Mouse (Mus musculus): ENCODE results near the gene Rab24. TPM values are rescaled to one million over a fixed set of nuclear protein-coding genes. Genes with fewer than 3 reads are reported as not detected.

The Rab24 gene
- polyA plus RNA-seq, 1 experiment from 2014 or later, result 137 TPM

DNA sequence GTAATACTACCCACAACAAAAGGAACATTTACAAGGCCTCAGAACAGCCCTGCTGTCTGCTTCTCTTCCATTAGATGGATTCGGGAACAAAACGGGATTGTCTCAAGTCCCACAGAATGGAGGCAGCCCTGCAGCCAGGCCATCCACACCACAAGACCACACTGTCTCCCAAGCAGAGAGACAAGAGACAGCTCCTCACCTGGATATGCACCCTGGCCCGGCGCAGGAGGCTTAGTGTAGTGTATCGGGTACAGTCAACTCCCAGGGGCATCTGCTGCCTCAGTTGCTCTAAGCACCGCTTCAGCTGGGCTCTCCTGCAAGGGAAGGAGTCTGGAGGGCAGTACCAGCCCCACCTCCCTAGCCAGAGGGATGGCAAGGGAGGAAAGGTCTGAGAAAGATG lies 6.4 kb upstream of the Rab24 start:
- Histone ChIP-seq H3K4me2 (replicated peaks) (peak overlapping the region; percentile 91), H3K4me3 (replicated peaks) (peak overlapping the region; percentile 82), H3K4me1 (peaks cover 47% of the 10 kb centered on the region), H3K9ac (peak overlapping the region; percentile 9; the same call in 1 of the 2 replicates), H3K27me3 (no peaks in the 10 kb centered on the region), H3K27ac (replicated peaks) (no peak overlapping the region), H3K9me3 (replicated peaks) (no peaks in the 10 kb centered on the region), H3K36me3 (peaks cover 28% of the 10 kb centered on the region)
- 77% methylated on average over 6 of the region's 6 CpGs for WGBS
- ATAC-seq (ENCODE audit: insufficient number of reproducible peaks, low FRiP score, low TSS enrichment, low read depth), result no peak

DNA sequence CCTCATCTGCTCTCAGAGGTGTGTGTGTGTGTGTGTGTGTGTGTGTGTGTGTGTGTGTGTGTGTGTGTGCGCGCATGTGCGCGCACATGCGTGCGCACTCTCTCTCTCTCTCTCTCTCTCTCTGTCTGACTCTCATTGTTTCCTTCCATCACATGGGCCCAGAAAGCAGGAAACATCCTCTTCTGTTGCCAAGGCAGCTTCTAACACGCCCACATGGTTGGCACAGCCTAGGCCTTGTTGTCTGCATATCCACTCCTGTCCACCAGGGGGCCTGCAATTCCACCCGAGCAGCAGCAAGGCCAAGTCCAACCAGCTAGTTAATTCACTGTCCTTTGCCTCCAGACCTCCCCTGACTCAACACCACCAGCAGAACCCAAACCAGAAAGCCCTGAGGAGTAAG lies 5.9 kb upstream of the Rab24 start:
- WGBS, result 0% methylated on average over 2 of the region's 8 CpGs
- H3K36me3 ChIP-seq, result peaks cover 31% of the 10 kb centered on the region
- peaks cover 52% of the 10 kb centered on the region for H3K4me1 ChIP-seq
- peak overlapping the region; percentile 82 for H3K4me3 ChIP-seq (replicated peaks)
- peak overlapping the region; percentile 91; the same call in 1 of the 2 replicates for H3K4me2 ChIP-seq (replicated peaks)
- H3K27ac ChIP-seq (replicated peaks), result 0 out of 2 replicates have a peak overlapping the region, but pooled peaks have one; percentile 39
- H3K9ac ChIP-seq, result no peak overlapping the region
- no peaks in the 10 kb centered on the region for H3K9me3 ChIP-seq (replicated peaks)
- no peaks in the 10 kb centered on the region for H3K27me3 ChIP-seq
- ATAC-seq (ENCODE audit: insufficient number of reproducible peaks, low FRiP score, low TSS enrichment, low read depth), result no peak

DNA sequence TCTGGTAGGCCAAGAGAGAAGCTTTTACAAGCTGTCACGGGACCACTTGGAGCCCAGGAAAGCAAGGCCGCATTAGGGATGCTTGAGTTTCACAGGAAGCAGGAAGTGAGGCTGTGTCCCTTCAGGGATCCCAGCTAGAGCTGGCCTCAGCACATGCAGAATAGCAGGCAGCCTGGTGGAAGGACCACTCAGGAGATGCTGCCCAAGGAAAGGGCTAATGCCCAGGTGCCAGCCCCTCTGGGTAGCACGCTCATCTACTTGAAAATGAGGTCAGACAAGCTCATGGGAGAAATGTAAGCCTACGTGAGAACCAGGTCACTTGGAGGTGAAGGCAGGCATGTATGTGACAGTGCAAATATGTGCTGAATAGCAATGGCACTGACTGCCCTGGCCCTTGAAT lies 5.4 kb upstream of the Rab24 start:
- Histone ChIP-seq H3K9me3 (replicated peaks) (no peaks in the 10 kb centered on the region), H3K4me1 (peaks cover 55% of the 10 kb centered on the region), H3K27ac (replicated peaks) (peak overlapping the region; percentile 39; the same call in 1 of the 2 replicates), H3K36me3 (peaks cover 31% of the 10 kb centered on the region), H3K9ac (no peak overlapping the region), H3K27me3 (no peaks in the 10 kb centered on the region), H3K4me3 (replicated peaks) (no peak overlapping the region; the same call in 1 of the 2 replicates), H3K4me2 (replicated peaks) (0 out of 2 replicates have a peak overlapping the region, but pooled peaks have one; percentile 4)
- ATAC-seq (ENCODE audit: insufficient number of reproducible peaks, low FRiP score, low TSS enrichment, low read depth), result no peak
- 53% methylated on average over 4 of the region's 4 CpGs for WGBS

DNA sequence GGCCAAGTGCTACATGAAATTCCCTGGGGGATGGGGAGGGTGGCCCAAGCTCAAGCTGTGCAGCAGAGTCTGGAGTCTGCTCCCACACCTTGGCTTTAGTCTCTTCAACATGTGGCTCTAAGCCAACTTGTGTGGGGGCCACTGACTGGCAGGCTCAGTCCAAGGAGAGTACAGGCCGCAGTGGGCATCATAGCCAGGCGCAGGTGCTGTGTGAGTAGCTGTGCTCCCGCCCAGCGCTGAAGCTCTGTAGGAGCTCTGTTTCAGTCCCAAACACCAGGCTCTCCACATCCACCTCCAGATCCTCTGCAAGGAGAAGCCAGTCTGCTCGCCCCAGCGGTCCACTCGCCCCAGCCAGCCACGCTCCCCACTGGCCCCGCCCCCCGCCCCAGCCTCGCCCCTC lies 3.9 kb upstream of the Rab24 start:
- no peaks in the 10 kb centered on the region for H3K9me3 ChIP-seq (replicated peaks)
- no peak overlapping the region for H3K4me2 ChIP-seq (replicated peaks)
- 76% methylated on average over 11 of the region's 11 CpGs for WGBS
- H3K4me1 ChIP-seq, result peaks cover 58% of the 10 kb centered on the region
- peaks cover 31% of the 10 kb centered on the region for H3K36me3 ChIP-seq
- no peak overlapping the region for H3K4me3 ChIP-seq (replicated peaks)
- ATAC-seq (ENCODE audit: insufficient number of reproducible peaks, low FRiP score, low TSS enrichment, low read depth), result no peak
- H3K9ac ChIP-seq, result no peak overlapping the region
- H3K27ac ChIP-seq (replicated peaks), result no peak overlapping the region
- no peaks in the 10 kb centered on the region for H3K27me3 ChIP-seq

DNA sequence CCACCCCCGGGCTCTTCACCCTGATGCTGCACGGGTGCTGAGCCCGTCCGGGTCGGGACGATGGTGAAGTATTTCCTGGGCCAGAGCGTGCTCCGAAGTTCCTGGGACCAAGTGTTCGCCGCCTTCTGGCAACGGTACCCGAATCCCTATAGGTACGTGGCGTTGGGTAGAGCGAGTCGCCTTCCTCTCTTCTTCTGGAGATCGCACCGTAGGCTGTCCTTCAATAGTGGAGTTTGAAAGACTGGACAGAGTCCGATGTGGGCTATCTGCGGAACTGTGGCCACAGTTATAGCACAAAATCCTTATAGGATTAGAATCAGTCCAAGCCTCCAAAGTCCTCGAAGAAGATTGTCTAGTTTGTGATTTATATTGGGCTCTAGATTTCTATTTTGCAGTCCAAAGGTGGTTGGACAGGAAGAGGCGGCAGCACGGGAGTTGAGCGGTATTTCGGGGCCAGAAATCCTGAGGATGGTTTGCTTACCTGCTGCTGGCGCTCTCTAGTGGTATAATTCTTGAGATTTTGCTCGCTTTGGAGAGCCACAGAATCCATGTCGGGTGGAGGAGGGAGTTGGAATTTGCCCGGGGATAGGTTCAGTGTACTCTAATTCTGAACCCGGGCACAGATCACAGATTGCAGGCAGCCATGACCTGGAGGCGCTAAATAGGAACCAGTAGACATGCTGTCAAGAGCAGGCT lies 532 bp upstream of the Rab24 start:
- WGBS, result under 1% methylated on average over 31 of the region's 31 CpGs
- H3K4me1 ChIP-seq, result peaks cover 40% of the 10 kb centered on the region
- ATAC-seq (ENCODE audit: insufficient number of reproducible peaks, low FRiP score, low TSS enrichment, low read depth), result no peak; the same call in 1 of the 2 replicates
- H3K27ac ChIP-seq (replicated peaks), result peak overlapping the region; percentile 88
- no peaks in the 10 kb centered on the region for H3K27me3 ChIP-seq
- H3K4me2 ChIP-seq (replicated peaks), result peak overlapping the region; percentile 68
- H3K4me3 ChIP-seq (replicated peaks), result peak overlapping the region; percentile 98
- H3K9ac ChIP-seq, result peak overlapping the region; percentile 99
- no peaks in the 10 kb centered on the region for H3K9me3 ChIP-seq (replicated peaks)
- H3K36me3 ChIP-seq, result peaks cover 60% of the 10 kb centered on the region

DNA sequence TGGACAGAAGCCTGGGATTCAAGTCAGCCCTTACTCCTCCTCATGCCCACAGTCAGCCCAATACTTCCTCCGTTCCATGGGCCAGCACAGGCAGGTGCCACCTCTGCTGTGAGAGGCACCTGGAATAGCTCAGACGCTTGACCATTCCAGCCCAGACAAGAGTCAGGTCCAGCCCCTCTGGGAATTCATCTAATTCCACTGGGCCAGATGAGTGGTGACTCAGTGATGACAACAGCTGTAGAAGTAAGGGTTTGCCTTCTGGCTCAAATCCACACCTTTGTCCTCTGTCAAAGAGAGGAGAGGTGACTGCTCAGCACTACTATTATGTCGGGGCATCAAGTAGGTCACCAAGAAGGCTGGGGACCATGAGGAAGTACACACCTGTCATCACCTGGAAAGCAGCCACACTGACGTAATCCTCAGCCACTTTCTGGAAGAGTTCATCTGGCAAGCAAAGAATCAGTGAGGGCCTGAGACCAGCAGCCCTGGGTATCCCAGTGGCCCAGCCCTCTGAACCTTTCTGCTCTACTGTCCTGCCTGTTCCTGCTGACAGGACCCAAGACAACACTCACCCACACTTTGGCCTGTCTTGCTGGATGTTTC lies 1.7 kb downstream of the Rab24 start, which contains the start of gene Prelid1:
Gene Prelid1 (plus strand): TSS at position 570 of the 603 bp plus-strand sequence.
- ATAC-seq (ENCODE audit: insufficient number of reproducible peaks, low FRiP score, low TSS enrichment, low read depth), result no peak
- H3K27me3 ChIP-seq, result no peaks in the 10 kb centered on the region
- peak within 1 kb of the TSS; percentile 68 for H3K4me2 ChIP-seq (replicated peaks)
- peak within 1 kb of the TSS; percentile 98 for H3K4me3 ChIP-seq (replicated peaks)
- H3K27ac ChIP-seq (replicated peaks), result peak within 1 kb of the TSS; percentile 88
- no peaks in the 10 kb centered on the region for H3K9me3 ChIP-seq (replicated peaks)
- H3K36me3 ChIP-seq, result peaks cover 69% of the 10 kb centered on the region
- WGBS, result 76% methylated on average over 4 of the region's 4 CpGs
- H3K9ac ChIP-seq, result peak within 1 kb of the TSS; percentile 99
- peaks cover 36% of the 10 kb centered on the region for H3K4me1 ChIP-seq

DNA sequence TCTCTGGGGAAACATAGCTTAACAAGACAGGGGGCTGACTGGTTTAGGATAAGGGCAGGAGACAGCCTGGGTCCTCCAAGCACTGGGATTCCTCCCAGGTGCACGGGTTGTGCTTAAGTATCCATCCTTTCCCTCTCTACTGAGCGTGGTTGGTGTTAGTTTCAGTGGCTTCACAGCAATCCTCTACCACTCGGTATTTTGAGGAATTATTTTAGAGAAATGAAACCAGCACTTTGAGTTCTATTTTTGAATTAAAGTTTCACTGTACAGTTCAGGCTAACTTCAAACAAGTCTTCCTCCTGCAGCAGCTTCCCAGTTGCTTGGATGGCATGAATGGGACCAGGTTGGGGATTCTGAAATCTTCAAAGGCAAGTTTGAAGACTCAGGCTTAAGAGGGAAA lies 3.4 kb downstream of the Rab24 start:
- no peak overlapping the region for H3K4me2 ChIP-seq (replicated peaks)
- ATAC-seq (ENCODE audit: insufficient number of reproducible peaks, low FRiP score, low TSS enrichment, low read depth), result no peak
- H3K4me1 ChIP-seq, result peaks cover 27% of the 10 kb centered on the region
- WGBS, result 81% methylated on average over 3 of the region's 3 CpGs
- H3K27ac ChIP-seq (replicated peaks), result peak overlapping the region; percentile 28; the same call in 1 of the 2 replicates
- H3K27me3 ChIP-seq, result no peaks in the 10 kb centered on the region
- no peak overlapping the region for H3K4me3 ChIP-seq (replicated peaks)
- H3K9ac ChIP-seq, result no peak overlapping the region
- no peaks in the 10 kb centered on the region for H3K9me3 ChIP-seq (replicated peaks)
- H3K36me3 ChIP-seq, result peaks cover 72% of the 10 kb centered on the region

DNA sequence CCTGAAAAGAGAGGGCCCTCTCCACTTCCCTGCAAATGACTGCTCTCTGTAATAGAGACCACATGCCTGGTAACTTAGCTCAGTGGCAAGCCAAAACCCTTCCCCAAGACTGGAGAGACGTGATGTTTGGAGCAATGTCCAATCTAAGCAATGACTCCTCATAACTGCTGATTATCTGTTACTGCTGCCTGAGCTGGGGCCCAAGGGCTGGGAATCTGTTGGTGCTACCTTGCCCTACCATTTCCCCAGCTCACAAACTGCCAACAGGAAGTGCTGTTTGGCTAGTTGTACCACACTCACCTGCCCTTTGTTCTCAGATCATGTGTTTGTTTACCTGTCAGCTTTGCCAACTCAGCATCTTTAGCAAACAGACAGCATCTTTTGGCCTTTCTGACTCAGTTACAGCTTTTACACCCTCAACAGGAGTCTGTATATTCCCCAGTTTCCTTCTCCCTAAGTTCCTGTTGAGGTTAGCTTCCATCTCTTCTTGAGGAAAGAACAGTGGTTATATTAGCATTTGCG lies 6.8 kb downstream of the Rab24 start:
- Histone ChIP-seq H3K4me2 (replicated peaks) (no peak overlapping the region), H3K4me3 (replicated peaks) (no peak overlapping the region), H3K36me3 (peaks cover 96% of the 10 kb centered on the region)

DNA sequence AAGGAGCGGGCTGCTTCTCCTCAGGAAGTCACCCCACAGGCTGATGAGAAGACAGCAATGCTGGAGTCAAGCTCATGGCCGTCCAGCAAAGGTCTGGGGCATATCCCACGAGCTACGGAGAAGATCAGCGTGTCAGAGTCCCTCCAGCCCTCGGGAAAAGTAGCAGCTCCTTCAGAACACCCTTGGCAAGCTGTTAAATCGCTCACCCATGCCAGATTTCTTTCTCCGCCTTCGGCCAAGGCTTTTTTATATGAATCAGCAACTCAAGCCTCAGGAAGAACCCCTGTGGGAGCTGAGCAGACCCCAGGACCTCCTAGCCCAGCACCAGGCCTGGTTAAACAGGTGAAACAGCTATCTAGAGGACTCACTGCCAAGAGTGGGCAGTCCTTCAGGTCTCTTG lies 8.7 kb downstream of the Rab24 start:
- Histone ChIP-seq H3K9me3 (replicated peaks) (no peaks in the 10 kb centered on the region), H3K27me3 (no peaks in the 10 kb centered on the region), H3K36me3 (peaks cover 92% of the 10 kb centered on the region), H3K4me2 (replicated peaks) (no peak overlapping the region), H3K9ac (no peak overlapping the region), H3K4me1 (no peaks in the 10 kb centered on the region), H3K27ac (replicated peaks) (no peak overlapping the region), H3K4me3 (replicated peaks) (no peak overlapping the region)
- WGBS, result 87% methylated on average over 9 of the region's 9 CpGs
- ATAC-seq (ENCODE audit: insufficient number of reproducible peaks, low FRiP score, low TSS enrichment, low read depth), result no peak

More for the DNA sequence above, 6.8 kb downstream of the Rab24 start:
- 71% methylated on average over 2 of the region's 2 CpGs for WGBS
- H3K9ac ChIP-seq, result no peak overlapping the region
- no peaks in the 10 kb centered on the region for H3K27me3 ChIP-seq
- 0 out of 2 replicates have a peak, but pooled peaks cover 3% of the 10 kb centered on the region for H3K4me1 ChIP-seq
- H3K9me3 ChIP-seq (replicated peaks), result no peaks in the 10 kb centered on the region
- no peak for ATAC-seq (ENCODE audit: insufficient number of reproducible peaks, low FRiP score, low TSS enrichment, low read depth)
- no peak overlapping the region for H3K27ac ChIP-seq (replicated peaks)

DNA sequence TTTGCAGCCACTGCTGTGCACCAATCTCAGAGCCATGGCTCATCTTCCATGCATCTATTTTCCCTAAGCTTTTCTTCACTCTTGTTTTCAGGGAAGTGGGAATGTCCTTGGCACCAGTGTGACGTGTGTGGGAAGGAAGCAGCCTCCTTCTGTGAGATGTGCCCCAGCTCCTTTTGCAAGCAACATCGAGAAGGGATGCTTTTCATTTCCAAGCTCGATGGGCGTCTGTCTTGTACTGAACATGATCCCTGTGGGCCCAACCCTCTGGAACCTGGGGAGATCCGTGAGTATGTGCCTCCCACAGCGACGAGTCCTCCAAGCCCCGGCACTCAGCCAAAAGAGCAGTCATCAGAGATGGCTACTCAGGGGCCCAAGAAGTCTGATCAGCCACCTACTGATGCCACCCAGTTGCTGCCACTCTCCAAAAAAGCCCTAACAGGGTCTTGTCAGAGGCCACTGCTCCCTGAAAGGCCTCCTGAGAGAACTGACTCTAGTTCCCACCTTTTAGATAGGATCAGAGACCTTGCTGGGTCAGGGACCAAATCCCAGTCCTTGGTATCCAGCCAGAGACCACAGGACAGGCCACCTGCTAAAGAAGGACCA lies 9.6 kb downstream of the Rab24 start:
- 86% methylated on average over 8 of the region's 8 CpGs for WGBS
- H3K27ac ChIP-seq (replicated peaks), result no peak overlapping the region
- peaks cover 92% of the 10 kb centered on the region for H3K36me3 ChIP-seq
- no peak for ATAC-seq (ENCODE audit: insufficient number of reproducible peaks, low FRiP score, low TSS enrichment, low read depth)
- H3K4me1 ChIP-seq, result no peaks in the 10 kb centered on the region
- no peaks in the 10 kb centered on the region for H3K27me3 ChIP-seq
- no peaks in the 10 kb centered on the region for H3K9me3 ChIP-seq (replicated peaks)
- no peak overlapping the region for H3K9ac ChIP-seq
- H3K4me2 ChIP-seq (replicated peaks), result no peak overlapping the region
- H3K4me3 ChIP-seq (replicated peaks), result no peak overlapping the region

DNA sequence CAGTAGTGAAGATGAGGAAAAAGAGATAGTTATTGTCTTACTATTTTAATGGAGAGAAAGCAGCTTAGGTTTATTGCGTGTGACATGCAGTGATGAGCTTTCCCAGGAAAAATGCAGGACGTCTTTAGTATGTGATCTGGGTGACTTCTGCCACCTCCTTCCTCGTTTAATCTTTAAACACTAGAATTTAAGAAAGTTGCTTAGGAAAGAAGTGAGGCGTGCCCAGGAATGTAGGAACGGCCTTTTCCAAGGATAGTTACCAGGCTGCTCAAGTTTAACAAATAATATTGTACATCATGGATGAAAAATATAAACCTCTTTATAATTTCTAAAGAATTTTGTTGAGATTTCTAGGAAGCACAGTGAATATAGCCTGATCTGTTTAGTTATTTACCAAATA lies 20.8 kb downstream of the Rab24 start:
- Histone ChIP-seq H3K9me3 (replicated peaks) (no peaks in the 10 kb centered on the region), H3K4me1 (no peaks in the 10 kb centered on the region), H3K36me3 (peaks cover 79% of the 10 kb centered on the region), H3K9ac (no peak overlapping the region), H3K4me2 (replicated peaks) (no peak overlapping the region), H3K4me3 (replicated peaks) (no peak overlapping the region), H3K27me3 (no peaks in the 10 kb centered on the region), H3K27ac (replicated peaks) (no peak overlapping the region)
- WGBS, result 87% methylated on average over 5 of the region's 5 CpGs
- no peak for ATAC-seq (ENCODE audit: insufficient number of reproducible peaks, low FRiP score, low TSS enrichment, low read depth)

Data from embryonic facial prominence, embryonic 15.5 days (tissue).